Mouse (Mus musculus) embryo, embryonic 10.5 days (tissue): ENCODE data around the gene Greb1.

Source experiments
- DNase-seq: peaks from one replicate; pipeline ENCODE4 v3.0.0-alpha.2; 2015; ENCODE audit warnings: low spot score

The Greb1 gene

DNA sequence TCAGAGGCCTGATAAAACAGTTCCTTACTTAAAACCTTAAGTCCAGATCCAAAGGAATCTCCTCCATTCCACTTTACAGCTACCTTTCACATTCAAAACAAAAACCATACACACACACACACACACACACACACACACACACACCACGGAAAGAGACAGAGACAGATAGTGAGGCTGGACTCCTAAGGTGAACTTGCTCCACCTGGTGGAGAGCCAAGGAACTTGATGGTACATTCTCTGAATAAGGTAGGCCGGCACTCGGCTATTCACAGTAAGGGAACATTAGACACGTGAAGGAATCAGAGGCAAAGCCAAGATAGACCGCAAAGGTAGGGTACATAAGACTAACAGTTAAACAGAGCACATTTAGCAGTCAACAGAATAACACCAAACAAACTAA, 4.8 kb upstream of the Greb1 start:
- peak; percentile 95 for DNase-seq

DNA sequence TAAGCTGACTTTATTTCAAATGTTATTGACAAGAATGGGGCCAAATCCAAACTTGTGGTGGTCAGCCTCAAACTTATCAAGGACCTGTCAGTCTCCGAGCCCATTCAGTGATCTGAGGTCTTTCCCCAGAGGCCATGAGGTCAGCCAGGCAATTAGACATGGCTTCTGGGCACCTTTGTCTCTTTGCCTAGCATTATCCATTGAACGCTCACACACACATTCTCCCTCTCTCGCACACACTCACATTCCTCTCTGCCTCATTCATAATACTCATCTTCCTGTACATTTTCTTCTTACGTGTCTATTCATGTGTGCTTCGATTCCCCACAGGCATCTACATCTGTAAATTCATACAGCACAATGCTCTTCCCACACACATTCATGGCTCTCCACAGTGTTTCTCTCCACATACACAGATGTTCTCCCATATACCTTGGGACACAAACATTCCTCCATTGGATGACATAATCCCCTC, 3.3 kb upstream of the Greb1 start:
- DNase-seq = peak; percentile 87

DNA sequence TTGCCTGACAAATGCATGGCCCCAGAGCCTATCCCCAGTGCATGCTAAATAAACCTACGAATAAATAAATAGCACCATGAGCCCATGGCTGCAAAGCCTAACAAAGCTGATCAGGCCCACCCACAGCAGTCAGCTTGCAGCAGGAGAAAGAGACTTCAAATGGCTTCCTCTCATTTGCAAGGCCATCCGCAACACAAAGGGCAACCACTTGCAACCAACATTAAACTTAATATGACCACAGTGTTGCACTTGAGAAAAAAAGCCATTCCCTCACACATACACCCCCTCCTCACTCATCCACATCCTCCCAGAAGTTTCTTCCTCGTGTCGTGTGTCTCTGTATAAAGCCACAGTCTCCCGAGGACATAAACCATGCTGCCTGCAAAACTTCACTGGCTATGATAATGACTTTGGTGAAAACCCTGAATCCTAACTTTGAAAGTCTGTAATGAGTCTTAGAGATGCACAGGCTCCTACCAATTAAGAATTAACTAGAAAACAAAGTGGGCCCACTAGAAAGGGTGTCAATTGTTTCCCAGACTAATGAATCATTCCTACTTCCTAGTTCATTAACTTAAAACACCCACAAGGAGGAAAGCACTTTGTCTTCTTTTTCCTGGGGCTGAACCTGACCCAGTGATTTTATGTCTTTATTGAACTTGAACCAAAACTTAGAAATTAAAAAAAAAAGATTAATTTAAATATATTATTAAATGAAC, 2.7 kb upstream of the Greb1 start:
- DNase-seq = peak; percentile 53

DNA sequence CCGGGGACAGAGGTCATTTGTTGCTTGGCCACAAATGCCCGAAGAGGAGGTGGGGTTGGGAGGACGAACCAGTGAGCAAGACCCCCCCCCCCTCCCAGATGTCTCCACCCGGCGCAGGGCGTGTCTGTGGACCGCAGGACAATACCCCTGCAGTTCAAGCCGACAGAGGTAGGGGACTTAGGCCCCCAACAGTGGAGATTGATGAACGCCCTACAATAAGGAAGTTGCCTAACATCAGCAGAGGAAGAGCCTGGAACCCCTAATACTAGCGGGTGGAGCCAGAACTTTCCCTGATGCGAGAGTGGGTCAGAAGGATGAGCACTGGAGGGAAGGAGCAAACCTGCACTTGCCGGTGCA, 251 bp upstream of the Greb1 start:
- peak; percentile 73 for DNase-seq

DNA sequence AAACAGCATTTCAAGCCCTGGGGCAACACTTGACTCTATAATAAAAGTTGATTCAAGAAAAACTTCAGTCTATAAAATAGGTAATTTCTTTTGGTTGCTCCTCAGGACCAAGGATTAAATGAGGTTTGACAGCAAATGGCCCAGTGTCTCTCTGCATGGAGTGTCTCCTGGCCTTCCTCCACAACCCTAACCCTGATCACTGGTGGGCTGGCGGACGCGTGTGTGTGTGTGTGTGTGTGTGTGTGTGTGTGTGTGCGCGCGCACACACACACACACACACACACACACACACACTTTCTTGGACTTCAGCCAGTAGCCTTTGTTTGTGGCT, 793 bp downstream of the Greb1 start:
- peak; percentile 63 for DNase-seq

DNA sequence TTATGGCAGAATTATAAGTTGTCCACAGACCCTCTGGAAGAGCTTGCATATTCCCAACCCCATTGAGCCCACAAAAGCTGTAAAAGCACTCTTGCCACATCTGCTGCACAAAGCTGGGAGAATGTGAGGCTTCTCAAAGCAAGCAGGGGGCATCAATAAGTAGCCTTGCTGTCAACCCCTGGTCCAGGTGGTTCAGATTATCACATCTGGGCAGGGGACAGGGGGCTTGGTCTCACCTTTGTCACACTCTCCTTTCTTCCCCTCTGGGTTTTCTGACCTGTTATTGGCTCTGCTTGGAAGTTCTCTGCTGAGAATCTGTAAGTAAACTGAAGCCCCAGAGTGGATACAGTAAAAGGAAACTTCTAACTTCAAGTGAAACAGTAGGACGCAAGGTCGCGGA, 1.8 kb downstream of the Greb1 start:
- peak; percentile 63 for DNase-seq

DNA sequence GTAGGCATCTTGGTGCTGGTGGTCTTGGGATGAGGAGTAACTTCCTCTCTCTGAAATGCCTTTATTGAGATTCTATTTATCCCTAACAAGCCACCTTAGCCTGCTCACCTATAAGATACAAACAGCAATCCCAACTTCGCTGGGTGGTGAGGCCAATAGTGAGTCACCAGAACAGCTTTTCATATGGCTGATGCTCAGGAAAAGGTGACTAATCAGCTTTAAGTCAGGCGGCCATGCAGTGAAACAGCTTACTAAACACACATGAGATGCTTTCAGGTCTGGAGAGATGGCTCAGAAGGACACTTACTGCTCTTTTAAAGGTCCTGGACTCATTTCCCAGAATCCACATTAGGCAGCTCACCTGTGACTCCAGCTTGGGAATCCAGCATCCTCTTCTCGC, 4.9 kb downstream of the Greb1 start:
- DNase-seq = no peak

DNA sequence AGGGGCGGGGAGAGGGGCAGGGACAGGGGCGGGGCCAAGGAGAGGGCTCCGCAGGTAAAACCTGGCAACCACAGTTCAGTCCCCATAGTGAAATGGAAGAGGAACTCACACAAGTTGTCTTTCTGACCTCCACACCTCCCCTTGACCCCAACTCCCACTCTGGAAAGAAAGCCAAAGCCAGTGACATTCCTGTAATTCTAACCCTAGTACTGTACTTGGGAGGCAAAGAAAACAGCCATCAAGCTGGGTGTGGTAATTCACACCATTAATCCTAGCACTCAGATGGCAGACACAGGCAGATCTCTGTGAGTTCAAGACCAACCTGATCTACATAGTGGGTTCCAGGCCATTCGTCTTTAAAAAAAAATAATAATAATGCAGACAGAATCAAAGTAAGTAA, 7.3 kb downstream of the Greb1 start:
- DNase-seq = no peak

DNA sequence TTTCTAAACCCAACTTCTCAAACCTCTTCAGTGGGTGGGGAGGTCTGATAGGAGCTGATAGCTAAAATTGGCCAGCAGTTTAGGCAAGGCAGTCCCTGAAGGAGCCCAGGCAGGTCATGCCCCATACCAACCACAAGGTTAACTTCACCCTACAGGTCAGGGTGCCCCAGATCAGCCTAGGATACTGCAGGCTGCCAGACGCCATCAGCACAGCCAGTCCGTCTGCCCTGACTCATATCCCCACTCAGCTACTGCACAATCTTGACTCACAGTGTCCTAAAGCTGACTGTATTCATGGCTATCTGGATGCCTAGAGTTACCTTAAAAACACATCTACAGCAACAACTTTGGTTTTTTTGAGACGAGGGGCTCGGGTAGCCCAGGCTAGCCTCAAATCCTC, 10.2 kb downstream of the Greb1 start:
- peak; percentile 45 for DNase-seq

DNA sequence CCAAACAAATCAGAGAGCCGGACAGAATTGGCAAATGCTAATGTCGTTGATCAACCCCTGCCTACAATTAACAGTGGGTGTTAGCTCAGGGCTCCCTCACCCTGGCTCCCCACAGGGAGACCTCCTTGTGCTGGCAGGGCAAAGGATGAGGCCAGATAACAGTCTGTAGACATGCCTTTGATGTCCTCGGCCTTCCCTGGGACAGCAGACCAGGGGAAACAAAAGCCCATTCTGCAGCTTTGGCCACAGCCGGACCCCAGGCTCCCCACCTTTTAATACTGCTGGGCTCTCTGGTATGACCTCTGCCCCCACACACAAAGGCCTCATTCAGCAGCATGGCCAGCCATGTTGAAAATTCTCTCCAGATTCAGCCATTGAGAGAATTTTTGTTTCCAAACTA, 10.9 kb downstream of the Greb1 start:
- peak; percentile 91 for DNase-seq

DNA sequence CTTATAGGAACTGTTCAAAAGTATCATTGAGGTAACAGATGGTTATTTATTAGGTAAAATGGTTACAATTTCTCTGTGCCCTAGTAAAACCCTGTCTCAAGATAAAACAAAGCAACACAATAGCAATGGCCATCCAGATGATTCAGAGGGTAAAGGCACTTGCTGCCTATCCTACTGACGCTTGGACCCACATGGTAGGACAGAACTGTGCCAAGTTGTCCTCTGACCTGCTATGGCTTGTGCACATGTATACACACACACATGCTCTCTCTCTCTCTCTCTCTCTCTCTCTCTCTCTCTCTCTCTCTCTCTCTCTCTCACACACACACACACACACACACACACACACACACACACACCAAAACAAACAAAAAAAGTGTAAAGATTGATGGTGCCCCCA, 11.5 kb downstream of the Greb1 start:
- DNase-seq = no peak

DNA sequence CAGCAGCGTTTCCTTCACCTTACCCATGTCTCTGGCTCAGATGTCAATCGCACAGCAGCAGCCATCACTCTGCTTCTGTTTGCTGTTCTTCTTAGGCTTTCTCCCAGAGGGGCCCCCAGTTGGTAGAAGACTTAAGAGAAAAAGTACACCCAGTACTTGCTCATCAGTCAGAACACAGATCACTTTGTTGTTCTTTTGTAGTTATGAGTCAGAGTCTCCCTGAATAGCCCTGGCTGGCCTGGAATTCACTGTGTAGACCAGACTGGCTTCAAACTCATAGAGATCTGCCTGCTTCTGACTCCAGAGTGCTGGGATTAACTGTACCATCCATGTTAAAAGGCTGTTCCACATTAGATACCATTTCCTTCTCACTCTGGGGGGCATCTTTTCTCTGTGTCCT, 12.1 kb downstream of the Greb1 start:
- DNase-seq = no peak

DNA sequence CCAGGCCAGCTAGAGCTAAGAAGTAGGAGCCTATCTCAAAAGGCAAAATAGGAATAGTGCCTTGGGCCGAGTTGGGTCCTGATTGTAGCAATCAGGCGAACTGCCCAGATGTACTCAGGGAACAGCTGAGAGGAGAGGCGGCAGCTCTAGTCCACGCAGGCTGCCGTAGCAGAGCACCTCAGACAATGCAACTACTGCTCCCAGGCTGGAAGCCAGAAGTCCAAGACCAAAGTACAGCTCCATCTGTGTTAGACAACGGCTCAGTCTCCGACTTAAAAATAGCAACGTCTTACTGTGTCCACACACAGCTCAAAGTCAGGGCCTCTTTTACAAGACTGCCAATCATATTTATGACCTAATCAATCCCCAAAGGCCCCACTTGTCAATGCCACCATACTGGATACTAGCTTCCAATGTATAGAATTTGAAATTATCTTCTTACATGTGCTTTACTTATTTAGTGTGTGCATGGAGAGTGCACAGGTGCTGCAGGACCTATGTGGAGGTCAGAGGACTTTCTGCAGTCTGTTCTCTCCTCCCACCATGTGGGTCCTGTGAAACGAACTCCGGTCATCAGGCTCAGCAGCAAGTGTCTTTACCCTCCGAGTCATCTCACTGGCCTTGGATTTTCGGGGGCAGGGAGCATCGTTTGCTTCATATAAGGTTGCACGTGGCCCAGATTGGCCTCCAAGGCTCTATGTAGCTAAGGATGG, 19.5 kb downstream of the Greb1 start:
- no peak for DNase-seq

DNA sequence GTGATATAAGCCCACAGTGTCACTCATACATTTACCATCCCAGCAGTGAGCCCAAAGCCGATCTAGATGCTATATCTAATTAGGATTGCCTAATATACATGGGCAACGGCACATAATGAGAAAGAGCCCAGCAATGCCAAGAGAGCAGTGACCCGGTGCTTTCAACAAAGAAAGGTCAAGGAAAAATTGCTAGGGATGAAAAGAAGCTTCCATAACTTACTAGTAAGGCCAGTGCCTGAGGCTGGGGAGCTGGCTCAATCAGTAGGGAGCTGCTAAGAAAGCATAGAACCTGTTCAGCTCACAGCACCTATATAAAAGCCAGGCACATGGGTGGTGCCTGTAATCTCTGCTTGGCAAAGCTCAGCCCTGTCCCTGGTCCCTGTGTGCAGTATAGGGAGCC, 20.4 kb downstream of the Greb1 start:
- no peak for DNase-seq

DNA sequence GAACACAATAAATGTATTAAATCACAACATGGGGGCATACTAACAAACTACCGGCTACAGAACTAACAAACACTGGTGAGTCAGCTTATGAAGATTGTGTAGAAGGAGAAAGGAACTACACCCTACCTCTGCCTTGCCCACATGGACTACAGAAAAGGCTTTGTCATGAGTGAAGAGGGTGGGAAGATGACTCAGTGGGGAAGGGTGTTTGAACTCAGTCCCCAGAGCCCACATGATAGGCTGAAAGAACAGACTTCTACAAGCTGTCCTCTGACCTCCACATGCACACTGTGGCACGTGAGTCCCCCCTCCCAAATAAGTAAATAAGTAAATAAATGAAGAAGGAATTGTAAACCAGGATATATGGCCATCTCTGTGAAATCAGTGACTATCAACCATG, 21.5 kb downstream of the Greb1 start:
- DNase-seq = no peak

DNA sequence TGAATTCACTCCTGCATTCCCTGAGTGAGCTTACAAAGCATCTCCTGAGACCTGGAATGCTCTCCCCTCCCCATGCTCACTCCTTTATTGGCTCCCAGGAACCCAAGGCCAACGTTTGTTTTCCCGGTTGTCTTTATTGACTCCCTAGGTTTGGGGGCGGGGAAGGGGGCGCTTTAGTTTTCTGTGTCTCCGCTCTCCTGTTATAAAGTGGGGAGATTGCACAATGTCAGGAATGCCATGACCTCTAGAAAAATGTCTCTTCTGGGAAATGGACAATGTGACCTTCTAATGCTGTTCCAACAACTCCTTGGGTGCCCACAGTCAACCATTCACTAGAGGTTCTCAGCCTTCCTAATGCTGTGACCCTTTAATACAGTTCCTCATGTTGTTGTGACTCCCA, 22.2 kb downstream of the Greb1 start:
- no peak for DNase-seq

DNA sequence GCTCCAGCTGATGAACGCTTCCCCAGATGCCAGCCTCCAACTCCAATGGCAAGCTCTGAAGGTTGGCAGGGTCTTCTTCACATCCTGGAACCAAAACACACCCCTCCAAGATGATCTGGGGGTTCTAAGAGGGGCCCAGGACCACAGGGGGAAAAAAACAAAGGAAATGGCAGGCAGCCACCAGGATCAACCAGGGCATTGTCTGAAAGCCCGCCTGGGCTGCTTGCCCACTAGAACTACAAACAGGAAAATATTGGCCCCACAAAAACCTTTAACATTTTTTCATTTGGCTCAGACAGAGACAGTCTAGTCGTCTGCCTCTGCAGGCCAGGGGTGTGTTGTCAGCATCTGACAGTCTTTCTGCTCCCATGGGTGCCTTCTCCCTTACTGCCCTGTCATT, 25.3 kb downstream of the Greb1 start:
- DNase-seq = no peak

DNA sequence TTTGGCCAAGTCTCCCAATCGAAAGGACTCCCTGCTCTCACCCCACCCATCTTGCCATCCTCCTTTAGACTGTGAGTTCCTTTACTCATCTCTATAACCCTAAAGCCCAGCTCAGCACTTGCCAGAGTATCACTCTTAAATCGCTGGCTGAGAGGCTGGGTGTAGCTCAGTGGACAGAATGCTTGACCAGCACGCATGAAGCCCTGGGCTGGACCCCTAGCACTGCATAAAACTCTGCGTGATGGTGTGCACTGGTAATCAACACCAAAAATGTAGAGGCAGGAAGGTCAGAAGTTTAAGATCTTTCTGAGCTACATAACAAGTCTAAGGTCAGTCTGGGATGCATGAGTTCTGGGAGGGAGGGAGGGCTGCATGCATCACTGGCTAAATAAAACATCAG, 26.1 kb downstream of the Greb1 start:
- no peak for DNase-seq

DNA sequence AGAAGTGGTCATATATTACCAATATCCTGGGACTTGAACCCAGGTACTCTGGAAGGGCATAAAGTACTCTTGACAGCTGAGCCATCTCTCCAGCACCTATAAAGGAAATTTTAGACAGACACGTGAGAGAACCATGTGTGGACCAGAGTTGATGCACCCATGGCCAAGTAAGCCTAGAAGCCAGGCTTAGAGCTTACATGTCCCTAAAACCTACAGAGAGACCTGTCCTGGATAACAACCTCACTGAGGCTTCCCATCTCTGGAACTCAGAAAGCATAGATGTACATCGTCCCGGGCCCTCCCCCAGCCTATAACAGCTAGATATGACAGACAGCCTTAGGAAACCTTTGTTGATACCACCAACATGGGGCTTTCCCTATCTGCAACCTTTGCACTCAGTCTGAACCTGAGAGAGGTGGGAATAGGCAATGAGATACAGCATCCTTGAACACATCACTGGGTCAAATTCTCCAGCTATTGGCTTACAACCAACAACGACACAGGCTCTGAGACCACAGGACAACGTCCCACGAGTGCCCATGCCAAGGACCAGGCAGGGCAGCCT, 31.0 kb downstream of the Greb1 start:
- no peak for DNase-seq

DNA sequence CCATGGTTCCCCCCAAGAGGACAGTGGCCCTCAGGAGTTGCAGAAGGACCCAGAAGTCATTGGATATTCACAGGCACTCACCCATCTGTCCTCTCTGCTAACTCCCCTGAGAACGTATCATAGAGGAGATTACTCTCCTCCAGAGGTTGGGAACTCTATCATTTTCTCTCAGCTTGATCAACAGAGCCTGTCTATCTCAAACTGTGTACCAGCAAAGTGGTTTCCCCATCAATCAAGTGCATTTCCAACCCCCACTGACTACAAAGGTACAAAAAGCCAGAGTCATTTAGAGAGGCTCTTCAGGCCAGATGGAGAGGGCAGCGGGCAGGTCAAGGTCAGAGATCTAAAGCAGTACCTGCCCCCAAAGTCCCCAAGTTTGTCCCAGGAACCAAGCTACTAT, 32.0 kb downstream of the Greb1 start:
- no peak for DNase-seq

DNA sequence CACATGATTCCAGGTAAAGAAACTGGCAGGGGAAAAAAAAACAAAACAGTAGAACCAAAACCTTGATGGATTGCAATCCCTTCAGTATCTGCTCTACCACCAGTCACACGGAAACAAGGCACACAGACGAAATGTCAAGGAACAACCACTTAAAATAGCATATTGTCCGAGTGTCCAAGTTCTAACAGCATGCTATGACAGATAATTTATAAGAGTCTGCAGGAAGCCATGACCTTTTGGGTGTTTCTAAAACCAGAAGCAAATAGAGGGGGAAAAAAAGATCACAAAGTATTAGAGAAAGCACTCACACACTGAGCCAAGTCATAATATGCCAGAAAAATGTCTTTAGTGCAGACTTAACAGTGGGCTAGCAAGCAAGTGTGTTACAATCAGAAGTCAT, 32.4 kb downstream of the Greb1 start:
- no peak for DNase-seq

DNA sequence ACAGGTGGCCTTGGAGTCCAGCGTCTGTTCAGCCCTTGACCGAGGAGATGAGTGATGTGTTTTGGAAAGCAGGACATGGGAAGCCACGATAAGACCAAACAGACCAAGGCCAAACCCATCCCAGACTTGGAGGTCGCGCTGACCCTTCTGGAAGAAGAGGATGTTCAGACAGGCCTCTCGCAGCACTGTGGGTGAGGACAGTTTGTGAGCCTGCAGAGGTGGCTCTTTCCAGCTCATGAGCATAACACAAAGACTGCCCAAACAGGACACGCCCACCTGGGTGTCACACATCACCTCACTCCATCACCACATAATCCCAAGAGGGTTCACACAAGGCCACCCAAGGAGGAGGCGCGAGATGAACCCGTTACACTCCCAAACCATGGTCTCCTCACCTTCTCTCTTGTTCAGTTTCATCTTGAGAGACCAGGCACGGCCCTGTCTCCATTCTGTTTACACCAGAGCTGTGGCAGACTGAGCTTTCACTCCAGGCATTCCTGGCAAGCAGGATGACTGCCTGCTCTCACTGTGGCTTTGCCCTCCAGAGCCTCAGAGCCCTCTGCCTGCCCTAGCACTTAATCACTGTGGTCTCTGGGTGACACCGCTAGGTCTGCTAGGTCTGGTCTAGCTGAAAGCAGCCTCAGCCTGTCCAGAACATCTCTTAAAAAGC, 35.8 kb downstream of the Greb1 start:
- no peak for DNase-seq
